Mouse (Mus musculus) left cerebral cortex, postnatal 25 days (tissue): ENCODE data around the gene Smim11. TPM values are rescaled to one million over a fixed set of nuclear protein-coding genes. Genes with fewer than 3 reads are reported as not detected.

Source experiments
- DNase-seq, 2 experiments: peaks; one replicate each; pipeline ENCODE4 v3.0.0; 2022; ENCODE audit warnings: low spot score in 2 of 2, mixed read lengths in 1 of 2
- intact Hi-C: fragments of 180-260 bp; cut with DNase I; formaldehyde crosslinking; loops from one replicate; pipeline ENCODE4 v1.15.1; 2025
- total RNA-seq, 2 experiments: library from RNA; stranded (reverse); gene quantifications; 2 replicates each; pipeline ENCODE4 v1.2.3; 2021

Gene Smim11
- total RNA-seq, result 10 to 100 TPM; 17.8 to 20.7 TPM

DNA sequence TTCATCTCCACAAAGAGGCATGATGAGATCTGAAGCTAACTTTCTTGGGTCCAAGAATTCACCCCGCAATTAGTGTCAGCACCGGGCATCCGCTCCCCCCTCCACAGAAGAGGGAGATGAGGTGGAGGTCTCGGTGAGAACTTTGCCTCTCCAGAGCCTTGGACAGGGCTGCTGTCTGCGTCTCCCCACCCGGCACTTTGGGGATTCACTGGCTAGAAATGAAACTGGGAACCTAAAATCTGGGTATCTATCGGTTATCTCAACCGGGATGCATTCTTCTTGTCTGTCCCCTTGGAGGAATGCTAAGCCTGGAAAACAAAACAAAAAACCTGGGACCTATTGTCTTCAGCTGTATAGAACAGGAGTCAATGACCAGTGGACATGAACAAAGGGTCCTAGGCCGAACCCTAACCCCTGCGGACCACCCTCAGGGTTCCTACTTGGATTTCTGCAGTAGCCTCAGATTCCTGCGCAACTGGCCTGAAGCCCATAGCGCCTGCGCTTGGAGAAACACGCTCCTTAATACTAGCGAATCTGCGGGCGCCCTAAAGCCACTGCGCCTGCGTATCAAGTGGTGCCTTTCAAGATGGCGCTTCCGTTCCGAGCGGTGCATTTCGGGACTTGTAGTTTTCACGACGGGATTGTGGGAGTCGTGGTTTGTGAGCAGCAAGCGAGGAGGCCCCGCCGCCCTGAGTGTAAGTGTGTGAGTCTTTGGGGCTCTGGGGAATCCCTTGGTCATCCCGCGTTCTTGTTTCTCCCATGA lies at the start of gene Smim11:
Gene Smim11, plus strand, starts transcription at position 638 of the 763 bp plus-strand sequence.
- DNase-seq, result peak; percentile 96 to 99
- intact Hi-C loops, result loop anchor here (10.0 kb wide), 1 partner anchor 576 kb away; the partner anchor contains the start of genes Cryzl1 and Itsn1

DNA sequence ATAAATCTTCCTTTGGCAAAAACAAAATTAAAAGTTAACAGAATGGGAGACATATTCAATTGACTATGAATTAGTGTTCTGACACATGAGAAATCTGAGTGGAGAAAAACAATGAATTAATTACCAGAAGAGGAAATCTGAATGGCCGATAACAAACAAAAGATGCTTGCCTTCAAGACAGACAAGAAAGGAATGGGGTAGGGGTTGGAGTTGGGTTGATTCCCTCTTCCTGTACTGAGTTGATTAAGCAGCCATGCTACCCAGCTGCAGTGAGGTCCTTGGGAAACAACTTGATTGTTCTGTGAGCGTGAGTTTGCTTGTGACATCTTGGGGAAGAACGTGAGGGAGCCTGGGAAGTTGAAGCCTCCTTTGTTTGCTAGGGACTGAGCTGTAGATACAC lies 46.8 kb upstream of the Smim11 start:
- no peak for DNase-seq
- intact Hi-C loops, result no loop called here

DNA sequence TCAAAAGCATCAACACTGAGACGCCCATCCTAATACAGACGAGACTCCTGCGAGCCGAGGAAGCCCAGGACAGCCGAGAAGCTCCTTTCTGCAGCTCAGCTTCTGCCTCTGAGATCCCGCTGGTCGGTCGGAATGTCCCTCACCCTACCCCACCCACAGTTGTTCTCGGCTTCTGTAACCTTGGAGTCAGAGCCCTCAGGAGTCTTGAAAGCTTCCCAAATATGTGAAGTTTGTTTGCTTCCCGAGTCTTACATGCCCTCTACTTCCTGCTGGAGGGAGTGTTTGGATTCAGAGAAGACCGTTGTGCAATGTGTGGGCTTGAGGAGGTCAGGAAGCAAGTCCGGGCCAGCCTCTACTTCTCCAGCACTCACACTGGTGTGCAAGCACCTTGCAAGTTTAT lies 33.2 kb upstream of the Smim11 start:
- DNase-seq, result no peak
- intact Hi-C loops, result no loop called here

DNA sequence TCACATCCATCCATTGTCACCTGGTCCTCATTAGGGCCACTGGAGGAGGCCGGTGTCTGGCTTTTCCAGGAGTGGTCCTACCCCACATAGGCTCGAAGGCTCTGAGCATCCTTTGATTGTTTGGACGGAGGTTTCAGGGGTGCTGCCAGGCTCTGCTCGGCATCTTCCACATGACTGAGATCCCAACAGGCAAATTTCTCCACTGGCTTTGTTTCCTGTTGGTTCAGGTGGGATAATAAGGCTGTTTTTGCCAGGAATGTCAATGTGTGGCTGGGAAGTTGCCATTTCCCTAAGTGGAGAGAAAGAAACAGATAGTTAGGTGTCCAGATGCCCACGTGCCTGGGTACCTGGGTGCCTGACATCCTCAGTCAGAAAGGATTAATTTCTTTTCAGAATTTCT lies 26.6 kb upstream of the Smim11 start:
- intact Hi-C loops, result no loop called here

DNA sequence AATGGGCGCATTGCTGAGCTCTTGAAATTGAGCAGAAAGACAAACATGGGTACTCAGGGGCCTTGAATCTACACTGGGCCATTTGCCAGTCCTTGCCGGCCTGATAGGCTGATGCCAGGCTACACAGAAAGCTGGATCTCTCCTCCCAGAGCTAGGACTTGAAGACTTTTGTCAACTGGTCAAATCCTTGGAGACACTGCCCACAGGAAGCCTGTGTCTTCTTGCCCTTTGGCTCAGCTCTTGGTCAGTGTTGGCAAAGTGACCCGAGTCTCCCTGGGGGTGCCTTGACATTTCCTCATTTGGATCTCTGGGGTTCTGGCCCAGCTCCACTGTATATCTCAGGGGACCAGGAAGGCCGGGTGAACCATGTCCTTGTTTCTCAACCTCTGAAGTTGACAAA lies 25.6 kb upstream of the Smim11 start:
- intact Hi-C loops, result no loop called here
- DNase-seq, result no peak

More for the DNA sequence above, 26.6 kb upstream of the Smim11 start:
- no peak for DNase-seq

DNA sequence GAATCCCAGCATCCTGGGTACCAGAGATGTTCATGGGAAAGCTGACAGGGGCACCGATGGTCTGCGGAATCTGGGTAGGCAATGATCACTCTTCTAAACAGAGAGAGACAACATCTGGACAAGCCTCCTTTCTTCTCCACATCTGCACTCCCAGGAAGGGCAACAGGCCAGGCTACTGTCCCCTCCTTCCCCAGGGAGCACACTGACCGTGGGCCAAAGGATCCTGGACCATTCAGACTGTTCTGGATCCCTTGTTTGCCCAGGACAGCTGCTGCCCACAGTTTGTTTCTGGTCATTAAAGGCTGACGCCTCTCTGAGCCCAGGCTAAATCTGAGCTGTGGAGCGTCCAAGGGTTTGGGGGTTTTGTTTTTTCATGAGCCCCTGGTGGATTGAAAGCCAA lies 18.4 kb upstream of the Smim11 start:
- no peak for DNase-seq
- intact Hi-C loops, result no loop called here

DNA sequence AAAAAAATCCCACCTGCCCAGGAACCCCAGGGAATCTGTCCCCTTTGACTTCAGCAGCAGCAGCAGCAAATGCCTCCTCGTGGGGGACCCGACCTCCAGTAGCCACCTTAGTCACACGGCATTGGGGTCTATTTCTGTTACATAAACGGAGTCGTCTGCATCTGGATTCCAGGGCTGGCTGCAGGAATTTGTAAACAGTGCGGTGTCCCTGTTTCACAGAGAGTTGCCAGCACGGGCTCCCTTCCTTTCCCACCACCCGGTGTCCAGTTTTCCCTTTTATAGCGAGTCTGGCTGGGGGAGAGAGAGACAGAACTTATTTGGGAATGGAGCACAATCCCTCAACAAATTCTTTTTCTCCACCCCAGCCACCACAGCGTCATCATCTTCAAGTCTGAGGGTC lies 16.0 kb upstream of the Smim11 start:
- intact Hi-C loops, result no loop called here
- no peak for DNase-seq

DNA sequence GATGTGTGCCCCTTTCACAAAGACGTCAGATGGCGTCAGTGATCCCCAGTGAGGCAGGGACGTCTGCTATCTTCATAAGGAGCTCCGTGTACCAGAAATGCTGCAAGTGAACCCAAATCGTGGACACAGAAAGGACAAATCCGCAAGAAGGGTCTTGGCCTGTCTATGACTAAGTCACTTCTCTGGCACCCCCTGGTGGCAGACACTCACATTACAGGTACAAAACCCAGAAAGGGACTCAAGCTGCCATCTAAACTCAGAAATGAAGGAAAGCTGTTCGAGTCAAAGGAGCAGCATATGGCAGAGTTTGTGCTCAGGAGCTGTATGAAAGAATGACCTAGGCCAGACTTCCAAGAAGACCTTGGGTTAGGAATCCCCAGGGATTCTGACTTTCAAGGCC lies 14.5 kb upstream of the Smim11 start:
- intact Hi-C loops, result loop anchor here (1.0 kb wide), 2 partner anchors 228 to 350 kb away; partner anchors contain the start of genes Gm49711, Mrps6 and Slc5a3
- peak; percentile 85 to 88 for DNase-seq

DNA sequence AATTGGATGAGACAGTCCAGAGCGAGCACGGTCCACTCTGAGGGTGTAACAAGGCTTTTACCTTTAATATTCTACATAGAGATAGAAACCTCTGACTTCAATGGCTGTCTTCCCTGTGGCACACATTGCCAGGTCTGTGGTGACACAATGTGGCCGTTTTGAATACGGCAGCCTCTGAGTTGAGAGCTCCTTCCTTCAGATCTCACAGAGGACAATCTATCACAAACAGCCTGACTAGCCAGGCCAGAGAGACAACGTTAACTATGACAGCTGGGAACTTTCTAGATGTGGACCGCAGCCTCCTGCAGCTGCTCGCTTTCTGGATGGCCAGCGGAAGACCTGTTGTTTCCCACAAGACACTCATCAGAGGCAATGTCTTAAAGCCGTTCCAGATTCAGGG lies 12.3 kb upstream of the Smim11 start:
- peak; percentile 44 for DNase-seq
- intact Hi-C loops, result no loop called here

DNA sequence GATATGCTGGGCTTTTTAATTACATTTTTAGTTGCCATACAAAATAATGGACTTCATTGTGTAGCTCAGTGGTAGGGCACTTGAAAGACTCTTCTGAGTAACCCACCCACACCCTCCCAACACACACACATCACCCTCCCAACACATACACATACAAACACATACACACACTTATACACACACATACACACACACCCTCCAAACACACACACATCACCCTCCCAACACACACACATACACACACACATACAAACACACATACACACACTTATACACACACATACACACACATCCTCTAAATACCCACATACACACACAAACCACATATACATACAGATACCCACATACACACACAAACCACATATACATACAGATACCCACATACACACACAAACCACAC lies 11.0 kb upstream of the Smim11 start:
- intact Hi-C loops, result no loop called here
- DNase-seq, result no peak

DNA sequence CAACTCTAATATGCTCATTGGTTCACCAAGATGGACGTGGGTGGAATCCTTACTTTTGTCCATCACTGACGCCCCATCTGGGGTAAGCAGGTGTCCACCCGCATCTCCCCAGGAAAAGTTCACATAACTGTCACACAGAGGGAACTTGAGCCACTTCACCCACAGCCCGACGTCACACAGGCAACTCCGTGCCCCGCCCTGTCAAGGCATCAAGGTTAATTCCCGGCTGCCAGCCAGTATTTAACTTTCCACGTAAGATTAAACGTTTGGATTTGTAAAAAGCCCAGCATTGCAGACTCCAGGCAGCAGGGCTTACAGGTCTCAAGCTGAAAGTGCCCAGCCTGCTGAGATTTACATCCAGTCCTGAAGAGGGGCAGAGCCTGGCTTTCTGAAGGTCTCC lies 9.0 kb upstream of the Smim11 start, which contains the start of gene Kcne2:
Gene Kcne2, plus strand, starts transcription at position 289 of the 400 bp plus-strand sequence.
- intact Hi-C loops, result no loop called here
- DNase-seq, result no peak

DNA sequence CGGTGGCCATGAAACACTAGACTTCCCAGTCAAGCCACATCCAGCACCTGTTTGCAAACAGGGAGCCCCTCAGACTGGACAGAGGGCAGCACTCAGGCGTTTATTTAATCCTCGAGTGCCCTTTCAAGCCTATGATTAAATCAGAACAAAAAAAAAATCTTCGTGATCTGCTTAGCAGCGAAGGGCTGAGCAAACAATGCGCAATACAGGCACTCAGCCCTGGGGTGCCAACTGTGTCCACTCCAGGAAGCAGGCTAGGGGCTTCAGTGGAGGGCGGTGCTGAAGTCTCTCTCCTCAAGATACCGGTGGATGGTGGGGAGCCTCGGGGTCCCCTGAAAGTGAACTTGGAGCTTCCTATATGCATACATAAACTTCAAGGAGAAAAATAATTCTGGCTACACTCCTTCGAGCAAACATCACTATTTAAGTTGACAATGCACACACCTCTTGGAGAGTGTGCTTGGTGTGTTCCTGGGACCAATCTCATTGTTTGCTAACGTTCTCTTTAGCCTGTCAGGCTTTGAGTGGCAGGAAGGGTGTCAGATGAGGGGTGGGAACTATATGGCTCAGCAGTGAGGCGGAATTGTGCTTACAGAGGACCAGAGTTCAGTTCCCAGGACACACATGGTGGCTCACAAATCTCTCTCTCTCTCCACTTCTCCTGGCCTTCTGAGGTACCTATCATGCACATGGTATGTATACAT lies 6.7 kb upstream of the Smim11 start:
- intact Hi-C loops, result no loop called here
- no peak for DNase-seq

DNA sequence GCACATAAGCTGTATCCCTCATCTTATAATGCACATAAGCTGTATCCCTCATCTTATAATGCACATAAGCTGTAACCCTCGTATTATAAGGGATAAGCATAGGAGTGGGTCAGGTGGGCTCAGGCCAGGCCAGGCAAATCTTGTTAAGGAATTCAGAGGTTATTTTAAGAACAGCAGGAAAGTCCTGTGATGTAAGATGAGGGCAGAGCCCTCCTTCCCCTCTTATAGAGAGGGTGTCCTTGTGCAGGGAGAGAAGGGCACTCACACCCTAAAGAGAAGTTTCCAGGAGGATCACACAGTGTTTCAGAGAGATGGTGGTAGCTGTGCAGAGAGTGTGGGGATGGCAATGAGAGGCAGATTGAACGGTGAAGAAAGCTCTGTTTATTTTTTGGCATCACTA lies 5.8 kb upstream of the Smim11 start:
- intact Hi-C loops, result no loop called here
- no peak for DNase-seq

DNA sequence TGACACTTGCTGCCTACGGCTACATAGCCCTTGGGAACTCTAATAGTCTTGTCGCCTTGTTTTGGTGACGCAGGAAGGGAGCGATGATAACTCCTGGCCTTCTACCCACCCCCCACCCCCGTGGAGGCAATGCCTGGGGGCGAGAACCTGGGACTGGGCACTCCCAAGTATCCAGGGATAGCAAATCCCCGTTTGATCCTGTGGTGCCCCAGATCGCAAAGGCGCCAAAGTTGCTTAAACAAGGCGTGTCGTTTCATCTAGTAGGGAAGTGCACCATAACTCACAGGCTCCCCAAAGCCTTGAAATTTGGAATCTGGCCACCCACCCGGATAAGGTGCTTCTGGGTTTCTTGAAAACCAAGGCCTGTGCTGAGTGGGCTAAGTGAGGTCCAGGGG lies 323 bp downstream of the Smim11 start:
- intact Hi-C loops, result loop anchor here (10.0 kb wide), 1 partner anchor 577 kb away; the partner anchor contains the start of genes Cryzl1 and Itsn1
- no peak for DNase-seq

DNA sequence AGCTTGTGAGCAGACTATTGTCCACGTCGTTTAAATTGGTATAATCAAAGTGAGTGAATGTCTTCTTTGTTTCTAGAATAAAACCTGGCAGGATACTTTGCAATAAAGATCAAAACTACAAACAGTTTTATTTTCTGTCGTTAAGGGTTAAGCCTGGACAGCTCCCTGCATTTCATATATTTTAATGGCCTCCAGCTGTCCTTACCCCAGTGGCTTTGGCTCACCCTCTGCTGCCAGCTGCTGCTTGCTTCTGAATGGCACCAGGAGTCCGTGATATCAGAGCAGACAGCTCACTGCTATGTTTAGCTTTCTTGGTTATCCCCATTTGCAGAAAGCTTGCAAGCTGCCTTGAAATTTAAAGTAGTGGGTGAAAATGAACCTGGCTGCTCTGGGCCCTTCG lies 903 bp downstream of the Smim11 start:
- intact Hi-C loops, result loop anchor here (10.0 kb wide), 1 partner anchor 577 kb away; the partner anchor contains the start of genes Cryzl1 and Itsn1
- peak in 1 of 2 experiments; percentile 42 for DNase-seq

DNA sequence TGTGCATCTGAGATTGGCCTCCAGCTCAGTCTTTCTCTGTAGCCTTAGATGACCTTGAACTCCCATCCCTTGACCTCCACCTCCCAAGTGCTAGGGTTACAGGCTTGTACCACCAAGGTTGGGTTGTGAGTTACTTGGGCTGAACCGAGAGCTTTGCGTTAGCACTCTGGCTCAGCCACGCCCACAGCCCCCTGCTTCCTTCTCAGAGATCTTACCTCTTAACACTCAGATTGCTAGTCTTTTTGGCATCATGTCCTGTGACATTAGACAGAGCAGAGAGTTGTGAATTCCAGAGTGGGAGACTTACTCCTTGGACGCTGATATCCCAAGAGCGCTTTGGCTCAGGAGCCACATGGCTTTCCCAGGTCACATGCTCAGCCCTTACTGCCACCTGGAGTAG lies 1.4 kb downstream of the Smim11 start:
- intact Hi-C loops, result loop anchor here (10.0 kb wide), 1 partner anchor 578 kb away; the partner anchor contains the start of genes Cryzl1 and Itsn1
- DNase-seq, result no peak

DNA sequence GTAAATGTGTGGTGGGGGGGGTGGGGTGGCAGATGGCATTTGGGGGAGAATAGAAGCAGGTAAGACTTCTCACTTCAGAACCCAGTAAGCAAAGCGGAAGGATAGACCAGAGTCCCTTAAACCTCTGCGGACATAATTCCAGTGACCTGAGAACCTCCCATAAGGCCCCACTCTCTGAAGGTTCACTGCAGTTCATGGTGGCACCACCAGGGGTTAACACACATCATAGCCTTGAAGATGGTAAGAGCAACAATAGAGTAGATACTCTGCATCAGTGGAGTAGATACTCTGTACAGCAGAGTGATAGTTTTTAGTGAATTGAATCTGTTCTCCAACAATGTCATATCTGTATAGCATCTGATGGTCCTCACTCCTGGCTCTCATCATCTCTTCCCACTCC lies 4.4 kb downstream of the Smim11 start:
- no peak for DNase-seq
- intact Hi-C loops, result loop anchor here (10.0 kb wide), 1 partner anchor 581 kb away; the partner anchor contains the start of genes Cryzl1 and Itsn1

DNA sequence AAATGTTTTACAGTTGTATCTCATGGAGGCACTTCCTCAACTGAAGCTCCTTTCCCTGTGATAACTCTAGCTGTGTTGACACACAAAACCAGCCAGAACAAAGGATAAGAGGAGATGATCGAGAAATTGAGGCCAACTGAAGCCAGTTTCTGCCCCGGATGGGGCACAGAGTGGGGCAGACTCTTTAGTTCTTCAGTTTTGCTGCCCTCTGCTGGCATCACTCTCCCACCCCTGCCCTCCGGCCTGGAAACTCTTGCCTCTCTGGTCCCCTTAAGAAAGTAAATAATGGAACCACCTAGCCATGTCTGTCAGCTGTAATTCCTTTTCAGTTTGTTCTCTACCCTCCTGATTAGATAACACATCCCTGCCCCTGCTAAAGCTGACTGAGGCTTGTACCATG lies 6.9 kb downstream of the Smim11 start:
- intact Hi-C loops, result loop anchor here (10.0 kb wide), 1 partner anchor 583 kb away; the partner anchor contains the start of genes Cryzl1 and Itsn1
- no peak for DNase-seq

DNA sequence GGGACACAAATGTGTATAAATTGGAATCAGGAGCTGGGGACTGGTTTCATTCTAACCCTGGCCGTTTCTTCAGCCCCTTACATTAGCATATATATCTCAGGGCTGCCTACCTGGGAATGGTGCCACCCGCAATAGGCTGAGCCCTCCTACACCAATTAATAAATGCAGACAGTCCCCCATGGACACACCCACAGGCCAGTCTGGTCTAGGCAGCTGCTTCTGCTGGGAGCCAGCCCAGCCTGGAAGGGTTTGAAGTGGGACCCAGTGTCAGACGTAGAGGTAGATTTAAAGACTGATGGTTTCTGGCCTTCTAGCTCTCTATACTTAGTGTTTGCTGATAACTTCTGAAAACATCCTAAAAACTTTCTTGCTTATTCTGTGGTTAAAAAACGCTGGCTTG lies 8.0 kb downstream of the Smim11 start:
- intact Hi-C loops, result loop anchor here (10.0 kb wide), 1 partner anchor 584 kb away; the partner anchor contains the start of genes Cryzl1 and Itsn1
- no peak for DNase-seq

DNA sequence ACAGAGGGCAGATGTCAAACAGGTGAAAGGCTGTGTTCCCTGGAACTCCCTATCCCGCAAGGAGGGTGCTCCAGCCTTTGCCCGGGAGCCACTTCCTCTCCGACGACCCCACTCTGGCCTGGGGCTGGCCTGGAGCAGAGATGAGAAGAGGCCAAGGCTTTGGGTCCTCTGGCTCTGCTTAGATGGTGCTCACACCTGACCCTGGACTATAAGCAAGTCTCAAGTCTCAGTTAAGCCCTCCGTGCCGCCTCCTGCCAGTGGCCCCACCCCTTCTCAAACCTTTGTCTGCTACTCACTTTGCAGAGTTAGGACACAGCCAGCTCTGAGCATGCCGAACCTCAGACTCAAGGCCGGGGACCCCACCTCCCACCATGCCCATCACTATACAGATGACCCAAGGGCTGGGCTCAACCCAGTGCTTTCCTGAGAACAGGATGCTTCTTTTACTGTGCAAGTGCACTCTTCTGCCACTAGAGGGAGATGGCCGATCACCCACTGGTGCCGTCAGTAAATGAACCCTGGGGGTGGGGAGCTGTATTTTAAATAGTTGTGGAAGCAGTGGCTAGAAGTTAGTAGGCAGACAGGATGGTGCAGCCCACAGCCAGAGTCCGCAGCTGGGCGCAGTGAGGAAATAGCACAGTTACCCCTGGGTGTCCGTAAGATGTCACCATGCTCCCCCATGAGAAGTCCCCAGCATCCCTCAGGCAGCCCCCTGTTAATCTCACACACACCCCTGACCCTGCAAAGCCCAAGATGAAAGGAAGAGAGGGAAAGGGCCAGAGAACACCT lies 13.1 kb downstream of the Smim11 start:
- peak; percentile 35 to 73 for DNase-seq
- intact Hi-C loops, result loop anchor here (1.0 to 10.0 kb wide), 2 partner anchors 21 to 1231 kb away; no protein-coding TSS in a partner anchor
